Mouse (Mus musculus) layer of hippocampus, postnatal 10 days (tissue): Measurements from ENCODE around the gene Gm21830. TPM values are rescaled to one million over a fixed set of nuclear protein-coding genes. Genes with fewer than 3 reads are reported as not detected.
"Not testable (repeated sequence)": the region's sequence is repeated elsewhere in the genome, so short reads cannot be mapped to it uniquely, and the experiment has no call there.

Experiments used
- DNase-seq, 2 experiments: peaks; one replicate each; pipeline ENCODE4 v3.0.0; 2021; ENCODE audit warnings: low spot score in 2 of 2
- long read RNA-seq: library from polyadenylated mRNA; stranded (forward); transcript quantifications from one replicate; pipeline ENCODE4 v2.0.0, GENCODE M21; 2023
- total RNA-seq, 2 experiments: library from RNA; stranded (reverse); gene quantifications; 2 replicates each; pipeline ENCODE4 v1.2.3; 2021

The Gm21830 gene
- not detected for total RNA-seq
- long read RNA-seq = 0 reads

GRCm38 (mm10) chr2:67413425-67413824 is at the start of gene Gm21830:
Gene Gm21830 (plus strand): TSS chr2:67413725.
- DNase-seq = not testable (repeated sequence)

- DNase-seq = no peak
These were observed 49.0 kb upstream of the Gm21830 start for GRCm38 (mm10) chr2:67364506-67364905.

GRCm38 (mm10) chr2:67378504-67378903 is 35.0 kb upstream of the Gm21830 start:
- DNase-seq = no peak

DNA sequence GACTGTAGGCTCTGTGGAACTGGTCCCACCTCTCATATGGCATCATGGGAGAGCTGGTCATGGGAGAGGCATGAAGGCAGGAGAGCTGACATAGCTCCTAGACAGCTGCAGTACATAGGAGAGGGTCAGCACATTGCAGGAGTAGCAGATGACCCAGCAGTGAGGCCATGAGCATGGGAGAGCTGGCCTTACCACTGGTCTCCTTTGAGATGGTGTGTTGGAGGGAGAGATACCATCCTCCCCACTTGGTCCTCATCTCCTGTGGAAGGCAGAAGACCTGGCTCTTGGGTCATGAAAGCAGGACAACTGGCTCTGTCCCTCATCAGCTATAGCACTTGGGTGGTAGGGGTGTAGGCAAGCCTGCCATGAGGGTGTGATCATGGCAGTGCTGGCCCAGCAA is 7.3 kb downstream of the Gm21830 start:
- no peak for DNase-seq

DNA sequence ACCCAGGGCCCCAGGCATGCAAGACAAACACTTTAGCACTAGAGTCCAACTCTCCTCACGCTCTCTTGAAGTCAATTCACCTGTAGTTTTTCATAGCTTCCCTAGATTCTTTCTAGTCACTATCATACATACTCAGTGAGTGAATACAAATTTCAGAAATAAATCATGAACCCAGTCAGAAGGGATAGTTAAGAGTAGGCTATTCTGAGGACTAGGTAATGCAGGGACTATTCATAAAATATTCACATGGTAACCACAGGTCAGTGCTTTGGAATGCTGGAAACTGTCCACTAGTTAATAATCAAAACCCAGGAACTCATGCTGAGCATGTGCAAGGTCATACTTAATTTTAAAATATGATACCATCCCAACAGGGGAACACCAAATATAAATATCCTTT is 9.3 kb downstream of the Gm21830 start:
- DNase-seq = no peak

DNA sequence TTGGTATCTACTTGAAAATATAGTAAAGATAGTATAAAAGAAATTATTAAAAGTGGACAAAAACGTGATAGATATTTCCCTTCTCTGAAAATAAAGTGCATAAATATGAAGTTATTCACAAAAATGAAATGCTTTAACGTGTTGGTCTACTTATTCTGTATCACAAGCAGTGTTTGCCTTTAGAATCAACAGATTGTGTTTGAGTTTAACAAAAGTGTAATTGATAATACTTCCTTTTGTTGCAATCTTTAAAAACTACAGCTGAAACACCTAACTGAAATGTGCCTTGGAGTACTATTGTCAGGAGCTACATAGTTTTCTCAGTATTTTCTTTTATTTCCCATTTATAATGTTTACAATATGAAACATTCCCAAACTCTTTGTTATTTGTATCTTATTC is 19.6 kb downstream of the Gm21830 start, which contains the start of gene Gm26727:
Gene Gm26727, minus strand, starts transcription at position 101 of the 400 bp plus-strand sequence.
- DNase-seq = no peak

GRCm38 (mm10) chr2:67438309-67438708 is 24.8 kb downstream of the Gm21830 start:
- no peak for DNase-seq

- DNase-seq = no peak
These were observed 32.3 kb downstream of the Gm21830 start, which contains the start of gene Xirp2 for GRCm38 (mm10) chr2:67445780-67446179. Gene Xirp2 (plus strand): TSS chr2:67446002.

GRCm38 (mm10) chr2:67446772-67447171 is 33.2 kb downstream of the Gm21830 start:
- no peak for DNase-seq

- DNase-seq = peak; percentile 19 to 26
These were observed 33.7 kb downstream of the Gm21830 start for GRCm38 (mm10) chr2:67447206-67447605.

- DNase-seq = no peak
These were observed 47.3 kb downstream of the Gm21830 start for GRCm38 (mm10) chr2:67460857-67461256.

GRCm38 (mm10) chr2:67467036-67467435 is 53.5 kb downstream of the Gm21830 start:
- no peak for DNase-seq

GRCm38 (mm10) chr2:67470030-67470429 is 56.5 kb downstream of the Gm21830 start:
- not testable (repeated sequence) for DNase-seq

- peak; percentile 59 to 70 for DNase-seq
These were observed 64.2 kb downstream of the Gm21830 start for GRCm38 (mm10) chr2:67477753-67478152.

- no peak for DNase-seq
These were observed 67.5 kb downstream of the Gm21830 start for GRCm38 (mm10) chr2:67481051-67481450.

Other genes with a start within 250 kb of the Gm21830 start
- gene Gm26727, start 19.5 kb downstream of the Gm21830 start, total RNA-seq = not detected
- gene Xirp2, start 32.3 kb downstream of the Gm21830 start, total RNA-seq = under 1 TPM in 1 of 2 experiments, not detected in 1; 0.02 TPM
- 100 to 1,000 TPM in 1 of 2 experiments, 10 to 100 TPM in 1; 87.4 to 106 TPM for gene B3galt1, start 152.1 kb downstream of the Gm21830 start, total RNA-seq